Mouse (Mus musculus) erythroid progenitor cell, adult 5-6 weeks (primary cell): ENCODE results near the gene Olfr1252. TPM values are rescaled to one million over a fixed set of nuclear protein-coding genes. Genes with fewer than 3 reads are reported as not detected.

Experiments
- ATAC-seq: replicated peaks from 2 replicates; pipeline ENCODE4 v1.8.0; 2016; ENCODE audit warnings: moderate number of reproducible peaks, mild to moderate bottlenecking, moderate TSS enrichment, inconsistent platforms; ENCODE audit not compliant: poor library complexity, low FRiP score, severe bottlenecking
- total RNA-seq, 2 experiments: library from RNA; stranded (forward) in 1 of 2; stranded (reverse) in 1 of 2; fragments of 150-400 nt in 1 of 2; fragments of 186-747, 209-891 nt in 1 of 2; gene quantifications; 2 replicates each; pipeline versions ENCODE4 v1.2.3 to v1.2.4; 2015 to 2017; ENCODE audit warnings: low replicate concordance in 2 of 2

The Olfr1252 gene
- not detected in 2 replicates for total RNA-seq (2015; ENCODE audit: low replicate concordance)
- not detected in 2 replicates for total RNA-seq (2017; ENCODE audit: low replicate concordance)

DNA sequence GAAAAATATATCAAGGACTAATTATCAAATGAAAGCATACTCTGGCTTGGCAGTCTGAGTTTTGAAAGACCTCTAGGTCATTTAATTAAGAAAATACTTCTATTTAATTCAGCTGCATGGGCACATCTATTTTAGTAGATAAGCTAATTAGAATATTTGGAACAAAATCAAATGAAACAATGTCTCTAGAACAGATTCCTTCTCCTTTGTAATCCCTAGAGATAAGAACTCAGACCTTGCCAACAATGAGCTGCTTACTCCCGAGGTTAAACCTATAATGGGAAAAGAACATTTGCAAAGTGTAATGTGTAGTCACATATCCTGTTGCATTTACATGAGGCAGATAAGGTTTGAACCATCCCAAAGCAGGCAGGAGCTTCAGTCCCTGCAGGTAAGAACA is at the start of gene Olfr1252:
TSS of gene Olfr1252 (minus strand) at position 101 of the 400 bp plus-strand sequence.
- ATAC-seq = no peak

DNA sequence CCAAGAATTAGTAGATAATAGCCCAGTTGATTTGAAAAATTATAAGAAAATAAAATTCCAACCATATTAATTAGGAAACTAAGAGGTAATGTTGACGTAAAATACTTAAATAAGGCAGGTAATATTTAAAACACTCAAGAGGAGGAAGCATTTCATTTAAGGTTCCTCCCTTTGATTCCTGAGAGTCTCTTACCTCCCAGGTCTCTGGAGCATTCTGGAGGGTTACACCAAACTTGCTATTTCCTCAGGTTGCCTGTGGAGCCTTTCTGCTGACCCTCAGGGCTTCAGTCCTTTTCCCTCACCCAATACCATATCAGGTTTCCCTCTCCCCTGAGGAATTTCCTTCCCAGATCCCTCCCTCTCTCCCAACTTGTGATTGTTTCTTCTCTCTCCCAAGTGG is 32.2 kb upstream of the Olfr1252 start, which contains the start of gene Olfr1253:
TSS of gene Olfr1253 (minus strand) at position 101 of the 400 bp plus-strand sequence.
- ATAC-seq = no peak

DNA sequence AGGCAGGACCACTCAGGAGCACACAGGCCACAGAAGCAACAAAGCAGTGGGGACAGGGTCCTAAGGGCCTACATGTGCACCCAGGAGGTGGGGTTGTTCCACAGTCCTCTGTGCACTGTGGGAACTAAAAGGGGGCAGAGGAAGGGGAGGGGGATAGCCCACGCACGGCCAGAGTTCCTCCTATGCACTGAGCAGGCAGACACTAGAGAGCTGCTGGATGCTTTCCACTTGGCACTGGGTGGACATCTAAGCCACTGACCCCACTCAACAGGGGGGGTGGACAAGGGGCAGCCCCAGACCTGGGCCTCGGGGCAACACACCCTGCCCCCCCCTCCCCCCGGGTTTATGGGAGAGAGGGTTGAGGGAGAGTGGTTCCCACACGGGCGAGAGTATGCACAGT is 32.8 kb downstream of the Olfr1252 start:
- no peak for ATAC-seq

DNA sequence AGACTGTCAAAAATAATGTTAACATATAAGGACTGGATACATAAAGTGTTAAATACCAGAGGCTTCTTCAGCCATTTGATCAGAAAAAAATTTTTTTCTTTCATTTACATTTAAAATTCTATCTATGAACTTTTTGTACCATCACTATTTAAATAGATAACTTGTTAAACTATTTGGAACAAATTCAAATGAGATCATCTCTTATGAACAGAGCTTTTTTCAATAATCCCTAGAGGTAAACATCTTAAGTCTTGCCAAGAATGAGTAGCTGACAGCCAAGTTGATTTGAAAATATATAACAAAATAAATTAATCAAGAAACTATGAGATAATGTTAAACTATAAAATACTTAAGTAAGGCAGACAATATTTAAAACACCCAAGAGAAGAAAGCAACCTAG is 53.0 kb downstream of the Olfr1252 start, which contains the start of gene Olfr1251:
TSS of gene Olfr1251 (minus strand) at position 101 of the 400 bp plus-strand sequence.
- ATAC-seq = no peak

Other genes starting within 250 kb of the Olfr1252 start
- gene Olfr1241, start 237.9 kb downstream of the Olfr1252 start, total RNA-seq (2015; ENCODE audit: low replicate concordance) = not detected in 2 replicates
- gene Olfr1241, start 237.9 kb downstream of the Olfr1252 start, total RNA-seq (2017; ENCODE audit: low replicate concordance) = not detected in 2 replicates
- not detected in 2 replicates for gene Olfr1242, start 226.7 kb downstream of the Olfr1252 start, total RNA-seq (2015; ENCODE audit: low replicate concordance)
- gene Olfr1242, start 226.7 kb downstream of the Olfr1252 start, total RNA-seq (2017; ENCODE audit: low replicate concordance) = not detected in 2 replicates
- gene Olfr1243, start 193.5 kb downstream of the Olfr1252 start, total RNA-seq (2015; ENCODE audit: low replicate concordance) = not detected in 2 replicates
- not detected in 2 replicates for gene Olfr1243, start 193.5 kb downstream of the Olfr1252 start, total RNA-seq (2017; ENCODE audit: low replicate concordance)
- not detected in 2 replicates for gene Olfr1245, start 146.6 kb downstream of the Olfr1252 start, total RNA-seq (2015; ENCODE audit: low replicate concordance)
- gene Olfr1245, start 146.6 kb downstream of the Olfr1252 start, total RNA-seq (2017; ENCODE audit: low replicate concordance) = not detected in 2 replicates
- not detected in 2 replicates for gene Olfr1246, start 131.9 kb downstream of the Olfr1252 start, total RNA-seq (2015; ENCODE audit: low replicate concordance)
- gene Olfr1246, start 131.9 kb downstream of the Olfr1252 start, total RNA-seq (2017; ENCODE audit: low replicate concordance) = not detected in 2 replicates
- not detected in 2 replicates for gene Olfr1247, start 110.9 kb downstream of the Olfr1252 start, total RNA-seq (2015; ENCODE audit: low replicate concordance)
- not detected in 2 replicates for gene Olfr1247, start 110.9 kb downstream of the Olfr1252 start, total RNA-seq (2017; ENCODE audit: low replicate concordance)
- gene Olfr1248, start 106.8 kb downstream of the Olfr1252 start, total RNA-seq (2015; ENCODE audit: low replicate concordance) = not detected in 2 replicates
- not detected in 2 replicates for gene Olfr1248, start 106.8 kb downstream of the Olfr1252 start, total RNA-seq (2017; ENCODE audit: low replicate concordance)
- gene Olfr1249, start 90.0 kb downstream of the Olfr1252 start, total RNA-seq (2015; ENCODE audit: low replicate concordance) = not detected in 2 replicates
- not detected in 2 replicates for gene Olfr1249, start 90.0 kb downstream of the Olfr1252 start, total RNA-seq (2017; ENCODE audit: low replicate concordance)
- not detected in 2 replicates for gene Olfr1250, start 63.5 kb downstream of the Olfr1252 start, total RNA-seq (2015; ENCODE audit: low replicate concordance)
- not detected in 2 replicates for gene Olfr1250, start 63.5 kb downstream of the Olfr1252 start, total RNA-seq (2017; ENCODE audit: low replicate concordance)
- gene Olfr1251, start 53.1 kb downstream of the Olfr1252 start, total RNA-seq (2015; ENCODE audit: low replicate concordance) = not detected in 2 replicates
- not detected in 2 replicates for gene Olfr1251, start 53.1 kb downstream of the Olfr1252 start, total RNA-seq (2017; ENCODE audit: low replicate concordance)
- gene Olfr1253, start 32.1 kb upstream of the Olfr1252 start, total RNA-seq (2015; ENCODE audit: low replicate concordance) = not detected in 2 replicates
- not detected in 2 replicates for gene Olfr1253, start 32.1 kb upstream of the Olfr1252 start, total RNA-seq (2017; ENCODE audit: low replicate concordance)
- gene Olfr1254, start 68.6 kb upstream of the Olfr1252 start, total RNA-seq (2015; ENCODE audit: low replicate concordance) = not detected in 2 replicates
- not detected in 2 replicates for gene Olfr1254, start 68.6 kb upstream of the Olfr1252 start, total RNA-seq (2017; ENCODE audit: low replicate concordance)
- gene Olfr1255, start 87.0 kb upstream of the Olfr1252 start, total RNA-seq (2015; ENCODE audit: low replicate concordance) = not detected in 2 replicates
- gene Olfr1255, start 87.0 kb upstream of the Olfr1252 start, total RNA-seq (2017; ENCODE audit: low replicate concordance) = not detected in 2 replicates
- not detected in 2 replicates for gene Olfr1256, start 116.5 kb upstream of the Olfr1252 start, total RNA-seq (2015; ENCODE audit: low replicate concordance)
- not detected in 2 replicates for gene Olfr1256, start 116.5 kb upstream of the Olfr1252 start, total RNA-seq (2017; ENCODE audit: low replicate concordance)
- gene Olfr48, start 123.2 kb upstream of the Olfr1252 start, total RNA-seq (2015; ENCODE audit: low replicate concordance) = not detected in 2 replicates
- not detected in 2 replicates for gene Olfr48, start 123.2 kb upstream of the Olfr1252 start, total RNA-seq (2017; ENCODE audit: low replicate concordance)
- not detected in 2 replicates for gene Olfr1257, start 153.4 kb upstream of the Olfr1252 start, total RNA-seq (2015; ENCODE audit: low replicate concordance)
- gene Olfr1257, start 153.4 kb upstream of the Olfr1252 start, total RNA-seq (2017; ENCODE audit: low replicate concordance) = not detected in 2 replicates
- gene Olfr1258, start 202.3 kb upstream of the Olfr1252 start, total RNA-seq (2015; ENCODE audit: low replicate concordance) = not detected in 2 replicates
- not detected in 2 replicates for gene Olfr1258, start 202.3 kb upstream of the Olfr1252 start, total RNA-seq (2017; ENCODE audit: low replicate concordance)
- gene Olfr1259, start 223.7 kb upstream of the Olfr1252 start, total RNA-seq (2015; ENCODE audit: low replicate concordance) = not detected in 2 replicates
- not detected in 2 replicates for gene Olfr1259, start 223.7 kb upstream of the Olfr1252 start, total RNA-seq (2017; ENCODE audit: low replicate concordance)
- not detected in 2 replicates for gene Olfr1260, start 249.3 kb upstream of the Olfr1252 start, total RNA-seq (2015; ENCODE audit: low replicate concordance)
- gene Olfr1260, start 249.3 kb upstream of the Olfr1252 start, total RNA-seq (2017; ENCODE audit: low replicate concordance) = not detected in 2 replicates